Mouse (Mus musculus): Measurements from ENCODE around the gene 2810004N23Rik.

DNA sequence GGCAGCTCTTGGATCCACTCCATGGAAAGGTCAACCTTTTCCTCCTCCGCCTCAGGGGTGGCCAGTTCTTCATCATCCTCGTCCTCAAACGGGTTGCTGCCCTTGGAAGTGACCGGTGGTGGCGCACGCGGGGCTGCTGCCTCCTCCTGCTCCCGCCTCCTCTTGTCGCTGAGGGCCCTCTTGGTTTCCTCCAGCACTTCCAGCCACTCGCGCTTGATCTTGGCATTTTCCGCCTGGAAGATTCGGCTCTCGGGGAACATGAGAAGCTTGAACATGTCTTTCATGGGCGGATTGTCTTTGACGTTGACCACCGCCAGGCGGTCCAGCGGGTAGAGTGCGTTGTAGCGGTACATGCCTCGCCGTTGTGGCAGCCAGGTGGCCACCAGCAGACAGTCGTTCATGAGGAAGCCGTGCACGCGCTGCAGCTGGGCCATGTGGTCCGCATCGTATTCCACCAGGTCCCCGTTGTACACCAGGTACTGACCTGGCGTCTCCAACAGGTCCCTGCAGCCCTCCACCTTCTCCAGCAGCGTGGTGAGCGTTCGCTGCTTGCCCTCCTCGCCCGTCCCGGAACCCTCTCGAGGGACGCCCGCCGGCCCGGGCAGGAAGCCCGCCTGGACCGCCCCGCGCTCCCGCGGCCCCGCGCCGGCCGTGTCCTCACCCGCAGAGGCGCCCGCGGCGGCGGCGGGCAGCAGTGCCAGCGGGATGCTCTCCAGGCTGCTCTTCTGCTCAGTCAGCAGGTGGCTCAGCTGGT is 33.9 kb upstream of the 2810004N23Rik start:
- TF ChIP-seq CTCF (IDR thresholded peaks at IDR 0.05; ENCODE audit: extremely low read depth, insufficient read depth, low read length) (peak; percentile 25; the same call in 1 of the 2 replicates), POLR2A (IDR thresholded peaks at IDR 0.05; ENCODE audit: extremely low read depth, insufficient read depth, low read length) (no peak)

Data from cortical plate, adult 2 months (tissue).